Mouse (Mus musculus): ENCODE results near the gene Psph. TPM values are rescaled to one million over a fixed set of nuclear protein-coding genes. Genes with fewer than 3 reads are reported as not detected.
A peak's percentile ranks its signal among the peaks of the same experiment; 100 is the strongest.
"Not testable (repeated sequence)": the region's sequence is repeated elsewhere in the genome, so short reads cannot be mapped to it uniquely, and the experiment has no call there.

Psph gene
- polyA plus RNA-seq, 1 experiment from 2014 or later: 34.0 TPM

DNA sequence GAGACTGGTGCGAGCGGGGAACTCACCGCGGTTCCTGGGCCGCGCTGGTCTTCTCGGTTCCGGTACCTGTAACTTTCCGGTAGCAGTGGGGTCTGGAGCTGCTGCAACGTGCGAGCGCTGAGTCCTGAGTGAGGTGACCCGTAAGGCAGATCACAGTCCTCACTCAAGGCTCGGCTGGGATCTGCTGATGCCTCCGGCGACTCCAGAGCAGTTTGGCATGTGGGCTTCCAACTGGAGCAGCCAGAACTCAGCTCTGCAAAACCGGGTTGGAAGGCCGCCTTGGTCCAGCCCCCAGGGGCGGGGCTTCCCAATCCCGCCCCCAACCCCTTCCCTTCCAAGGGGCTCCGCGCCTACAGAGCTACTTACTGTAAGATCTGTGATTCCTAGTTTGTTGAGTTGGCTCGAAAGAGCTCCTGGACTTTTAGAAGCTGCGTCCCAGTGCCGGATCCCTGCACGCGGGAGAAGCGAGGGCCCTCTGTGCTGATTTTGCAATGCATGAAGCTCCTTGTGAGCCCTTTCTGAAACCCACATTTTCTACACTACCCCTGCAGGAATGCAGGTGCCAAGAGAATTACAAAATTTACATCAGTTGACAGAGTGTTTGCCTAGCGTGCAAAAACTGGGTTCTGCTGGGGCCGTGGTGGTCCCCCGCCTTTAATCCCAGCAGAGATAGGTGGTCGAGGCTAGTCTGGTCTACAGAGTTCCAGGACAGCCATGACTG, 8.1 kb downstream of the Psph start:
- Histone ChIP-seq H3K4me2 (ENCODE audit: low read length) (peak overlapping the region; percentile 80), H3K4me3 (replicated peaks; ENCODE audit: low read depth, low read length) (peak overlapping the region; percentile 45), H3K36me3 (ENCODE audit: control insufficient read depth, insufficient read depth, low read length) (no peaks in the 10 kb centered on the region), H3K27me3 (ENCODE audit: control insufficient read depth, insufficient read depth, low read length) (no peaks in the 10 kb centered on the region), H3K27ac (replicated peaks; ENCODE audit: low read depth, low read length) (0 out of 2 replicates have a peak overlapping the region, but pooled peaks have one; percentile 20), H3K9me3 (ENCODE audit: control insufficient read depth, low read length) (no peaks in the 10 kb centered on the region), H3K9ac (replicated peaks; ENCODE audit: low read length) (peak overlapping the region; percentile 52), H3K4me1 (ENCODE audit: control insufficient read depth, insufficient read depth, low read length) (peaks cover 10% of the 10 kb centered on the region)
- ATAC-seq (ENCODE audit: low FRiP score, low TSS enrichment): no peak; the same call in 1 of the 2 replicates
- peak; percentile 87 for DNase-seq
- 1% methylated on average over 32 of the region's 32 CpGs for WGBS

DNA sequence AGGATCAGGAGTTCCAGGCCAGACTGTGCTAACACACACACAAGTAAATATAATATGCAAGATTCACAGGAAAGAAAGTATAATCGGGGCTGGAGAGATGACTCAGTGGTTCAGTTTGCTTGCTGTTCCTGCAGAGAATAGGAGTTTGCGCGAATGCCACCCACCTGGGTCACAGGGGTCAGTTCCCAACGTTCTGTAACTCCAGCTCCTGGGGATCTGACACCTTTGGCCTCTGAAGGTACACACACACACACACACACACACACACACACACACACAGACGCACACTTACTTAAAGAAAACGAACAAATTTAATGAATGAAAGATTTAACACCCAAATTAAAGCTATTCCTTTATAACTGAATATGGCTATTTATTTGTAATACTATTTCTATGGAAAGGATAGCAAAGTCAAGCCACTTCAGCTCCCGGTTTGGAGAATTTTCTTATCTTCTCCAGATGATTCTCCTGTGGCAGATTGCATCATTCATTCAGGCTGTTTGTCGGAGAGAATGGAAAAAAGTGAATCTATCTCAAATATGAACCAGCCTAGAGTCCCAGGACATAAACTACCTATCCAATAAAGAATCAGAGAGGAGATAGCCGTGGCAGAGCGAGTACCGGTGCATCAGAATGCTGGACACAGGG, 8.8 kb downstream of the Psph start:
- peak overlapping the region; percentile 45 for H3K4me3 ChIP-seq (replicated peaks; ENCODE audit: low read depth, low read length)
- no peaks in the 10 kb centered on the region for H3K27me3 ChIP-seq (ENCODE audit: control insufficient read depth, insufficient read depth, low read length)
- DNase-seq (no peak), ATAC-seq (ENCODE audit: low FRiP score, low TSS enrichment) (no peak)
- peak overlapping the region; percentile 80 for H3K4me2 ChIP-seq (ENCODE audit: low read length)
- H3K9ac ChIP-seq (replicated peaks; ENCODE audit: low read length): peak overlapping the region; percentile 52
- peaks cover 10% of the 10 kb centered on the region for H3K4me1 ChIP-seq (ENCODE audit: control insufficient read depth, insufficient read depth, low read length)
- no peaks in the 10 kb centered on the region for H3K9me3 ChIP-seq (ENCODE audit: control insufficient read depth, low read length)
- H3K36me3 ChIP-seq (ENCODE audit: control insufficient read depth, insufficient read depth, low read length): no peaks in the 10 kb centered on the region
- WGBS: 47% methylated on average over 11 of the region's 11 CpGs
- H3K27ac ChIP-seq (replicated peaks; ENCODE audit: low read depth, low read length): no peak overlapping the region

DNA sequence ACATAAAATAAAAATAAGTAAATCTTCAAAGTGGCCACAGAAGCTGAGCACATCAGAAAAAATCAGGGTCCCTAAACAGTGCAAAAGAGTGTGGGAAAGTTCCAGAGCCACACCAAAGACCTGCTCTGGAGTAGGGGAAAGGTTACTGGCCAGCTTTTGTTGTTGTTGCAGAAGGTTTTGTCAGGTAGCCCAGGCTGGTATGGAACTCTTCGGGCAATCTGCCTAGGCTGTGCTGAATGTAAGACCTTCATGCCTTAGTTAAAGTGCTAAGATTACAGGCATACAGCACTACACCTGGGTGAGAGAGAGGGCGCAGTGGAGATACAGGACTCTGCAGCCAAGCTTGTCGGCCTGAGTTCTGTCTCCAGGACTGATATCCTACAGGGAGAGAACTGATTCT, 12.6 kb downstream of the Psph start:
- peaks cover 10% of the 10 kb centered on the region for H3K4me1 ChIP-seq (ENCODE audit: control insufficient read depth, insufficient read depth, low read length)
- DNase-seq (no peak), ATAC-seq (ENCODE audit: low FRiP score, low TSS enrichment) (no peak)
- 91% methylated on average over 3 of the region's 3 CpGs for WGBS
- no peak overlapping the region for H3K9ac ChIP-seq (replicated peaks; ENCODE audit: low read length)
- H3K27me3 ChIP-seq (ENCODE audit: control insufficient read depth, insufficient read depth, low read length): no peaks in the 10 kb centered on the region
- no peak overlapping the region for H3K27ac ChIP-seq (replicated peaks; ENCODE audit: low read depth, low read length)
- H3K36me3 ChIP-seq (ENCODE audit: control insufficient read depth, insufficient read depth, low read length): peaks cover 5% of the 10 kb centered on the region; the same call in 1 of the 2 replicates
- no peak overlapping the region for H3K4me2 ChIP-seq (ENCODE audit: low read length)
- H3K9me3 ChIP-seq (ENCODE audit: control insufficient read depth, low read length): no peaks in the 10 kb centered on the region
- no peak overlapping the region for H3K4me3 ChIP-seq (replicated peaks; ENCODE audit: low read depth, low read length)

DNA sequence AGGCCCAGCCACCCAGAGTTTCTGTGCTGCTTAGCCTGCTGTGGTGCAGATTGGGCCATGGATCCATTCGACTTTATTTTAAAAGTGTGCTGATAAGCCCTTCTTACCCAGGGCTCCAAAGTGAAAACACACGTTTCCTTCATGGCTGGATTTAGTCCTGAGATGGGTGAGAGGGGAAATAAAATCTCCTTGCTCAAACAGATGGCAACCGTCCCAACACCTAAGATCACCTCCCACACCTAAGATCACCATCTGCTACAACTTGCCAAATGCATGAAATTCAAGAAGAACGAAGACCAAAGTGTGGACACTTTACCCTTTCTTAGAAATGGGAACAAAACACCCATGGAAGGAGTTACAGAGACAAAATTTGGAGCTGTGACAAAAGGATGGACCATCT, 13.9 kb downstream of the Psph start:
- not testable (repeated sequence) for ATAC-seq (ENCODE audit: low FRiP score, low TSS enrichment); H3K27me3 ChIP-seq (ENCODE audit: control insufficient read depth, insufficient read depth, low read length); H3K4me3 ChIP-seq (replicated peaks; ENCODE audit: low read depth, low read length); H3K9ac ChIP-seq (replicated peaks; ENCODE audit: low read length); H3K27ac ChIP-seq (replicated peaks; ENCODE audit: low read depth, low read length); H3K9me3 ChIP-seq (ENCODE audit: control insufficient read depth, low read length); DNase-seq; H3K4me2 ChIP-seq (ENCODE audit: low read length); H3K4me1 ChIP-seq (ENCODE audit: control insufficient read depth, insufficient read depth, low read length); H3K36me3 ChIP-seq (ENCODE audit: control insufficient read depth, insufficient read depth, low read length)
- 88% methylated on average over 4 of the region's 4 CpGs for WGBS

GRCm38 (mm10) chr5:129772433-129772832, 14.8 kb downstream of the Psph start:
- no peak overlapping the region for H3K4me2 ChIP-seq (ENCODE audit: low read length)
- H3K4me3 ChIP-seq (replicated peaks; ENCODE audit: low read depth, low read length): no peak overlapping the region
- no peaks in the 10 kb centered on the region for H3K9me3 ChIP-seq (ENCODE audit: control insufficient read depth, low read length)
- WGBS: 94% methylated on average over 10 of the region's 10 CpGs
- DNase-seq: no peak
- no peaks in the 10 kb centered on the region for H3K27me3 ChIP-seq (ENCODE audit: control insufficient read depth, insufficient read depth, low read length)
- H3K36me3 ChIP-seq (ENCODE audit: control insufficient read depth, insufficient read depth, low read length): peaks cover 10% of the 10 kb centered on the region
- no peaks in the 10 kb centered on the region for H3K4me1 ChIP-seq (ENCODE audit: control insufficient read depth, insufficient read depth, low read length)
- no peak for ATAC-seq (ENCODE audit: low FRiP score, low TSS enrichment)
- no peak overlapping the region for H3K27ac ChIP-seq (replicated peaks; ENCODE audit: low read depth, low read length)
- no peak overlapping the region for H3K9ac ChIP-seq (replicated peaks; ENCODE audit: low read length)

DNA sequence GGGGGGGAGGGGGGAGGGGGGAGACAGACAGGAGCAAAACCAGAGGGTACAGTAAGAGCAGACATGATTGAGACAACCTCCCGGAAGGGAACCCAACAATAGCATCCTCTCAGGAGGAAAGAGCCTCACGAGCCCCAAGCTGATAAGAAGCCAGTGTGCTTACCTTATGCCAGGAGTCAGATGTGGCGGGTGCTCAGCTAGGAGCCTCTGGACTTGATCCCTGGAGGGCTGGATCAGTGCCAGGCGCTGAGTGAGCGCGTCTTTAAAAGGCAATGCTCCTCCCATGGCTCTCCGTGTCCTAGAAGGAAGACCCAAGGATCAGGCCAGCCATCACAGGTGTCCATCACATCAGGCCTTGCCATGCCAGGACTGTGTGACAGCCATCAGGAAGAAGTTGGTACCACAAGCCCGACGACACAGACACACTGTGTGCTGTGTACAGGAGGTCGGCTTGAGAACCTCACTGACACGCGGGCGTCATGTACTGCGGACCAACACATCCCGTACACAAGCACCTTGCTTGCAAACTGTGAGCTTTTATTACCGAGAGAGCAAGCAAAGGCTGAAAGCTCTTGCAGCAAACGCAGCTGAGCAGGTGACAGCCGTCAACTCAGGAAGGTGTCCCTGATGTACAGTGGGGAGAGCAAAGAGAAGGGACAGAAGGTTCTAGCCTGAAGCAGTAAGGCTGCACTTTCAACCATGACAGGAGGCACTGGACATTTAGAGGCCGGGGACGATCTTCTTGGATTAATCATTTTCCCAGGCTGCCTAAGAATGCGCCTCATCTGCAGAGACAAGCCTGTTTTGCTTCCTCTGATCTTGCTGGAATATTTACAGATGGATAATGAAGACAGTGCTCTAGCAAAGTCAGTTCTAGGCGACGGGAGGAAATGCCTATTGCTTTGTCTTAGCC, 16.6 kb downstream of the Psph start:
- H3K36me3 ChIP-seq (ENCODE audit: control insufficient read depth, insufficient read depth, low read length): peaks cover 14% of the 10 kb centered on the region
- no peak overlapping the region for H3K9ac ChIP-seq (replicated peaks; ENCODE audit: low read length)
- WGBS: 89% methylated on average over 23 of the region's 23 CpGs
- H3K27me3 ChIP-seq (ENCODE audit: control insufficient read depth, insufficient read depth, low read length): no peaks in the 10 kb centered on the region
- no peaks in the 10 kb centered on the region for H3K4me1 ChIP-seq (ENCODE audit: control insufficient read depth, insufficient read depth, low read length)
- H3K9me3 ChIP-seq (ENCODE audit: control insufficient read depth, low read length): no peaks in the 10 kb centered on the region
- H3K4me2 ChIP-seq (ENCODE audit: low read length): no peak overlapping the region
- no peak overlapping the region for H3K4me3 ChIP-seq (replicated peaks; ENCODE audit: low read depth, low read length)
- no peak overlapping the region for H3K27ac ChIP-seq (replicated peaks; ENCODE audit: low read depth, low read length)
- DNase-seq (no peak), ATAC-seq (ENCODE audit: low FRiP score, low TSS enrichment) (no peak)

- peaks cover 28% of the 10 kb centered on the region for H3K36me3 ChIP-seq (ENCODE audit: control insufficient read depth, insufficient read depth, low read length)
- H3K9me3 ChIP-seq (ENCODE audit: control insufficient read depth, low read length): no peaks in the 10 kb centered on the region
- 58% methylated on average over 18 of the region's 18 CpGs for WGBS
- no peak overlapping the region for H3K9ac ChIP-seq (replicated peaks; ENCODE audit: low read length)
- peak overlapping the region; percentile 74 for H3K27ac ChIP-seq (replicated peaks; ENCODE audit: low read depth, low read length)
- DNase-seq: peak; percentile 66
- no peak overlapping the region for H3K4me3 ChIP-seq (replicated peaks; ENCODE audit: low read depth, low read length)
- peak; percentile 76 for ATAC-seq (ENCODE audit: low FRiP score, low TSS enrichment)
- no peaks in the 10 kb centered on the region for H3K4me1 ChIP-seq (ENCODE audit: control insufficient read depth, insufficient read depth, low read length)
- no peak overlapping the region for H3K4me2 ChIP-seq (ENCODE audit: low read length)
- H3K27me3 ChIP-seq (ENCODE audit: control insufficient read depth, insufficient read depth, low read length): no peaks in the 10 kb centered on the region
Observed at GRCm38 (mm10) chr5:129761865-129762540, 25.2 kb downstream of the Psph start.

DNA sequence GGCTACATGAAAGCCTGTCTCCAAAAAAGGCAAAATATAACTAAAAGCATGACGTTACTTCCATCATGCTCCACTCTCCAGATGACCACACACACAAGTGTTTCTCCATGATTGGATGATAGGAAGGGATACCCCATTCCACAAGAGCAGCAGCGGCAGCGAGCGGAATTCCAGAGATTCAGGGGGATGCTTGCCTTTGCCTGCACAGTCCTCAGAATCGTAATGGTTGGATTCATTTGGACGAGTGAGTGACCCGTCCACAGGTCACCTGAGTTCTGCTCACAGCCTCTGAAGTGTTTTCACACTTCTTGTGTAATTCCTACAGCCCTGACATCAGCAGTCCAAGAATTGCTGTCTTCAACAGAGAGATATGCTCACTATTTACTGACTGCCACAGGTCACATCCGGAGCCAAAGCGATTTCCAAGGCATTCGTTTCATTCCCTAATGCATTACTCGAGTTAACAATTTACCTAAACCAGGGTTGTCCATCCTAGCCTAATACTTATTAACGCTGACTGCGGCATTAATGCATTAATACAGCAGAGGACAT, 27.2 kb downstream of the Psph start:
- Histone ChIP-seq H3K36me3 (ENCODE audit: control insufficient read depth, insufficient read depth, low read length) (peaks cover 37% of the 10 kb centered on the region), H3K4me1 (ENCODE audit: control insufficient read depth, insufficient read depth, low read length) (no peaks in the 10 kb centered on the region), H3K9me3 (ENCODE audit: control insufficient read depth, low read length) (no peaks in the 10 kb centered on the region), H3K4me3 (replicated peaks; ENCODE audit: low read depth, low read length) (no peak overlapping the region), H3K27me3 (ENCODE audit: control insufficient read depth, insufficient read depth, low read length) (no peaks in the 10 kb centered on the region), H3K9ac (replicated peaks; ENCODE audit: low read length) (no peak overlapping the region), H3K27ac (replicated peaks; ENCODE audit: low read depth, low read length) (no peak overlapping the region), H3K4me2 (ENCODE audit: low read length) (no peak overlapping the region)
- DNase-seq (no peak), ATAC-seq (ENCODE audit: low FRiP score, low TSS enrichment) (no peak)
- WGBS: 90% methylated on average over 13 of the region's 13 CpGs

Measured in midbrain, embryonic 14.5 days (tissue).